Mouse (Mus musculus) limb, embryonic 13.5 days (tissue): ENCODE results near the gene Serpinb2. TPM values are rescaled to one million over a fixed set of nuclear protein-coding genes. Genes with fewer than 3 reads are reported as not detected.

Experiments
- ATAC-seq: fragments of 200-750 bp; cut with Nextera tagmentation; 2 replicates; pipeline ENCODE4 v1.8.0; 2017; ENCODE audit warnings: low read depth, moderate number of reproducible peaks, moderate TSS enrichment; ENCODE audit not compliant: low FRiP score
- H3K27ac ChIP-seq: fragments of 300-500 bp; sonication (generic); 2 replicates; pipeline ENCODE4 v1.5.1; 2015; ENCODE audit warnings: inconsistent platforms, mild to moderate bottlenecking, moderate library complexity
- H3K27me3 ChIP-seq: fragments of 300-500 bp; sonication (generic); 2 replicates; pipeline ENCODE4 v1.6.1; 2015; ENCODE audit warnings: mild to moderate bottlenecking, inconsistent platforms
- H3K36me3 ChIP-seq: fragments of 300-500 bp; sonication (generic); 2 replicates; pipeline ENCODE4 v1.6.1; 2015; ENCODE audit warnings: inconsistent platforms, mild to moderate bottlenecking, moderate library complexity
- H3K4me1 ChIP-seq: fragments of 300-500 bp; sonication (generic); 2 replicates; pipeline ENCODE4 v1.6.1; 2015; ENCODE audit warnings: inconsistent platforms
- H3K4me2 ChIP-seq: fragments of 300-500 bp; sonication (generic); replicated peaks from 2 replicates; pipeline ENCODE4 v1.6.1; 2015; ENCODE audit warnings: inconsistent platforms, mild to moderate bottlenecking, moderate library complexity
- H3K4me3 ChIP-seq: fragments of 300-500 bp; sonication (generic); 2 replicates; pipeline ENCODE4 v1.5.1; 2015; ENCODE audit warnings: moderate library complexity, mild to moderate bottlenecking, inconsistent platforms
- H3K9ac ChIP-seq: fragments of 300-500 bp; sonication (generic); 2 replicates; pipeline ENCODE4 v1.6.1; 2015; ENCODE audit warnings: mild to moderate bottlenecking, inconsistent platforms
- H3K9me3 ChIP-seq: fragments of 300-500 bp; sonication (generic); 2 replicates; pipeline ENCODE4 v1.6.1; 2016; ENCODE audit warnings: inconsistent platforms
- WGBS: fragments of 180-500 bp; shearing (Covaris S2); methylation state at CpG from one replicate; pipeline ENCODE4 v1.1.7; 2015; 5-methylcytosine and 5-hydroxymethylcytosine counted together
- polyA plus RNA-seq: library from polyadenylated mRNA; unstranded; fragments of >200 nt; fragmentation: Nextera tagmentation; extraction: Ambion mirVana; gene quantifications from 2 replicates; pipeline ENCODE4 v1.2.1, GENCODE M21; 2015

Serpinb2 gene
- polyA plus RNA-seq, 1 experiment from 2014 or later = 0.29 TPM

DNA sequence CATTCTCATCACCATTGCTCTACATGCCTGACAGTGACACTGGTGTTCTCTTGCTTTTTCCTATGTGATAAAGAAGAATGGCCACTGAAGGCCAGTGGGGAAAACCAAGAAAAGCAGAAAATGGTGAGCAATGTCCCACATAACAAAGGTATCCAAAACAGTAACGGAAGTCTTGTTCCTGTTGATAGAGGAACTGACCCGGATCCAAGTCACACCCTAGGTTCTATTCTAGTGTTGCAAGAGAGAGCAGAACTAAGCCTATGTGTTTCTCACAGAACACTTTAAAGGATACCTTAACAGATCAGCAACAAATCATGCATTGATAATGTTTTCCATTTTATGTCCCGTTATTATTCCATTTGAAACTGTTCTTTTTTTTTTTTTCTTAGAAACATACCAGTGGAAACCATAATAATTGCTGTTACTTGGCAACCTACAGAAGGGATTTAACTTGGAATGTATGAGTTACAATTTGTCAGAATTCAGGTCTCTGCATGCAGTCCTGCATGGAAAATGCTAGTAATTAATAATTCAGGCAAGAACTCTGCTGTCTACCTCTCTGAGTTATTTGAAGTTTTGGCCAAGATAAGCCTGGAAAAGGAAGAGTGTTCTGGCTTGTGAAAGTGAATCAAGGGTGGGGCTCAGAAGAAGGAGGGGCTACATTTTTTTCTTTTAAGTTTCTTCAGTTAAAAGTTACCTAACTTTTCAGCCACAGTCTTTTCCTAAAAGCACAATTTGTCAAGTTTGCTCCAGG is 17.3 kb downstream of the Serpinb2 start:
- no peaks in the 10 kb centered on the region for H3K4me1 ChIP-seq
- ATAC-seq = no peak
- no peak overlapping the region for H3K9ac ChIP-seq
- no peak overlapping the region for H3K4me2 ChIP-seq
- 73% methylated on average over 3 of the region's 3 CpGs for WGBS
- H3K9me3 ChIP-seq = no peaks in the 10 kb centered on the region
- H3K36me3 ChIP-seq = no peaks in the 10 kb centered on the region
- H3K4me3 ChIP-seq = no peak overlapping the region
- no peak overlapping the region for H3K27ac ChIP-seq
- no peaks in the 10 kb centered on the region for H3K27me3 ChIP-seq

DNA sequence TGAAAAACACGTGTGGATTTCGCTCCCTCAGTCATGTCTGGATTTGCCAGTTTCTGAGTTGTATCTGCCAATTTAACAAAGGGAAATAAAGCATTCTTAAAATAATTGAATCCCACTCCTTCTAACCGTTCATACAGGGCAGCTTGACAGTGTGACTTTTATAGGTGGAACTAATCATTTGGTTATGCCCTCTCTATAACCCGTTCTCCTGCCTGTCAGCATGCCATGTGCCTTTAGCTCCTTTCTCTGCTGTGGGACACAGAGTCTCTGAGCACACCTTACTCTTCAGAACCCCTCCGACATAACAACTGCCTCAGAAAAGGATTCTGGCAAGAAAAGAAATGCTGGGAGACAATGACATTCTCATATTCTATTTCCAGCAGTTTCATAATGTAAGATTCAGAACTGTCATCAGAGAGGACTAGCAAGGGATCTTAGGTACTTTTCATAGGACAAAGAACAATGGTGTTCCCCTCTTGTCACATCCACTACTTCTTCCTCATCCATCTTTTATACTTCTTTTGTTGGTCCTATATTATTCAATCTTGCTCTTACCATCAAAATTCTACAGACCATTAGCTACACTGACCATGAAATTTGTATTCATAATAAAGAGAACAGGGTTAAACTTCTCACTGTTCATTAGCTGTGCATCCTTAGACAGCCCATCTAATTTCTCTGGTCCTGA is 18.3 kb downstream of the Serpinb2 start:
- Histone ChIP-seq H3K4me3 (no peak overlapping the region), H3K27me3 (no peaks in the 10 kb centered on the region), H3K36me3 (no peaks in the 10 kb centered on the region), H3K27ac (no peak overlapping the region), H3K9ac (no peak overlapping the region), H3K9me3 (no peaks in the 10 kb centered on the region), H3K4me2 (no peak overlapping the region), H3K4me1 (no peaks in the 10 kb centered on the region)
- no peak for ATAC-seq
- WGBS = 55% methylated on average over 5 of the region's 5 CpGs

DNA sequence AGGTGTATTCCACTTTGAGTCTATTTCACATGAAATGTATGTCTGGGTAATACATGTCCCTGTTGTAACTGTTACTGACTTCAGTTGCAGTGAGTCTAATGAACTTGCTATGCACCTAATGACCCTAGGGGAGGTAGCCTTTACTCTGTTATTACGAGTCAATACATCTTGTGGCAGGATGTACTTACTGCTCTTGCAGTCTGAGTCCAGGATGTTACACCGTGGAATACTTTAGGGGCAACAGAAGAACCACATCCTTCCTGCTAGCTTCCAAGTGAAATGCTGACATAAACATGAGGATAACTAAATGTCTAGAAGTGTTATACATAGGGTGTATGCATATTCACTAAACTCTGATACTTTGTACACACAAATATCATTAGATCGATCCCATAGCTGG is 22.5 kb downstream of the Serpinb2 start:
- no peaks in the 10 kb centered on the region for H3K4me1 ChIP-seq
- no peaks in the 10 kb centered on the region for H3K9me3 ChIP-seq
- ATAC-seq = no peak
- no peak overlapping the region for H3K4me2 ChIP-seq
- no peaks in the 10 kb centered on the region for H3K27me3 ChIP-seq
- H3K9ac ChIP-seq = no peak overlapping the region
- no peak overlapping the region for H3K4me3 ChIP-seq
- WGBS = 76% methylated on average over 3 of the region's 3 CpGs
- no peaks in the 10 kb centered on the region for H3K36me3 ChIP-seq
- H3K27ac ChIP-seq = no peak overlapping the region

DNA sequence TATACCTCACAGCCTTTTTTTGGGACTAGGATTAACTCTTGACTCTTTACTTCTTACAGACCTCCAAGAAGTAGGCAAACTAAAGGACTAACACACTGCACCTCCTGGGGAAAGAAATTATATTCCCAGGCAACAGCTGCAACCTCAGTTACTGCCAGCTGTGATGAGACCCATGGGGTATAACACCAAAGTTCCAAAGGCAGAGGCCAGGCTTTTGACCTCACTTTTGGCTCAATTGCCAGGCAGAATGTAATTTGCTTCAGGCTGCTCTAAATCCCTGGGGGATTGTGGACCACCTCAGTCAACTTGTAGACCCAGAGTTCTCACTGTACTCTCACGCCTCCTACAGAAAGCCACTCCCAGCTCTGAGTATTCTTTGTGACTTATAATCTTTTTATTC is 26.2 kb downstream of the Serpinb2 start:
- no peaks in the 10 kb centered on the region for H3K27me3 ChIP-seq
- no peaks in the 10 kb centered on the region for H3K36me3 ChIP-seq
- H3K9ac ChIP-seq = no peak overlapping the region
- no peak overlapping the region for H3K27ac ChIP-seq
- no peak overlapping the region for H3K4me2 ChIP-seq
- no peaks in the 10 kb centered on the region for H3K4me1 ChIP-seq
- 45% methylated on average over 1 of the region's 1 CpGs for WGBS
- H3K4me3 ChIP-seq = no peak overlapping the region
- peak; percentile 61; the same call in 1 of the 2 replicates for ATAC-seq
- no peaks in the 10 kb centered on the region for H3K9me3 ChIP-seq

DNA sequence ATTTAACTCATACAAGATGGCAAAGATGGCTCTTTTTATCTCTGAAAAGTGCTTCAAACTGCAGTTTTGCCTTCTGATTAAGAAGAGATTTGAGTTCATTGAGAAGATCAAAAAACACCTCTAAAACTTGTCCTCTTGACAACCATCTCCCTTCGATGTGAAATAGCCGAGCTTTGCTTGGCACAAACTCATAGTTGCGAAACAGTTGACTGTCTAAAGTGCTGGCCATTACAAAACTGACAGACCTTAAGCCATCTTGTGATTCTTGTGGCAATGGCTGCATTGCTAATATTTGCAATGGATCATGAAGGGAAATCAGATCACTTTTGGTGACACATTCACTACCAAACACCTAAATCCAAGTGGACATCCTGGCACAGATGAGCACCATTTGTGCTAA is 48.3 kb downstream of the Serpinb2 start:
- Histone ChIP-seq H3K9ac (no peak overlapping the region), H3K4me2 (no peak overlapping the region), H3K4me1 (no peaks in the 10 kb centered on the region), H3K27me3 (no peaks in the 10 kb centered on the region), H3K36me3 (no peaks in the 10 kb centered on the region), H3K4me3 (no peak overlapping the region), H3K9me3 (no peaks in the 10 kb centered on the region), H3K27ac (no peak overlapping the region)
- WGBS = 95% methylated on average over 3 of the region's 3 CpGs
- ATAC-seq = no peak

DNA sequence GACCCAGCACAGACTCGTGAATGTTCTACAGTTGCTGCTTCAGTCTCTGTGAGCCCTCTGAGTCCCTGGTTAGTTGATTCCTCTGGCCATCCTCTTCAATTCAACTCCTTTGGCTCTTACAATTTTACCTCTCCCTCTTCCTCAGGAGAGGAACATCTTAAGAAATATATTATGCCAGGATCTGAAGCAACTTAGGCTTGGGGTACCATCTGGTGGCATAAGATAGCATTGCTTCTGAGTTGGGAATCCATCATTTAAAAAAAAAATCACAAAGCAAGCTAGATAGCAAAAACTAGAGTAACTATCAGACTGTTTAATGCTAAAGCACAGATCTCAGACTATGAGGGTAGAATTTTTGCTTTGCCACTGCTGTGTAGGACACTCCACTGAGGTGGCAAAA is 50.9 kb downstream of the Serpinb2 start:
- 80% methylated on average over 1 of the region's 1 CpGs for WGBS
- Histone ChIP-seq H3K4me2 (no peak overlapping the region), H3K36me3 (no peaks in the 10 kb centered on the region), H3K27me3 (no peaks in the 10 kb centered on the region), H3K4me1 (no peaks in the 10 kb centered on the region), H3K4me3 (no peak overlapping the region), H3K27ac (no peak overlapping the region), H3K9ac (no peak overlapping the region), H3K9me3 (no peaks in the 10 kb centered on the region)
- no peak for ATAC-seq

DNA sequence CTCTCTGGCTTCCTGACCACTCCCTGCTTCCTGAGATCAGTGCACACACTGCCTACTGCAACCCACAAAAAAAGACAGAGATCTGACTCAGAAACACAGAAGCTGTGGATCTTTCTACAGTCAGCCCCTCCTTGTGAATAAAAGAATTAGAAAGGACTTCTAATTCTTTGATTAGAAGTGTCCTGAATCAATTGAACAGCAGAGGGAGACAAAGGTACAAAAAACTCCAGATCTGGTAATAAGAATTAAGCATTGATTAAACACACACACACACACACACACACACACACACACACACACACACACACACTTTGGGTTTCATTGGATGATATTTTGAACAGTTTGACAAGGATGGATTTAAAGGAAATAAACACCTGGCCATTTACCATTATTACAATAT is 54.4 kb downstream of the Serpinb2 start:
- Histone ChIP-seq H3K4me2 (no peak overlapping the region), H3K9ac (no peak overlapping the region), H3K4me3 (no peak overlapping the region), H3K27ac (no peak overlapping the region), H3K9me3 (no peaks in the 10 kb centered on the region), H3K27me3 (no peaks in the 10 kb centered on the region), H3K36me3 (no peaks in the 10 kb centered on the region), H3K4me1 (no peaks in the 10 kb centered on the region)
- ATAC-seq = no peak

DNA sequence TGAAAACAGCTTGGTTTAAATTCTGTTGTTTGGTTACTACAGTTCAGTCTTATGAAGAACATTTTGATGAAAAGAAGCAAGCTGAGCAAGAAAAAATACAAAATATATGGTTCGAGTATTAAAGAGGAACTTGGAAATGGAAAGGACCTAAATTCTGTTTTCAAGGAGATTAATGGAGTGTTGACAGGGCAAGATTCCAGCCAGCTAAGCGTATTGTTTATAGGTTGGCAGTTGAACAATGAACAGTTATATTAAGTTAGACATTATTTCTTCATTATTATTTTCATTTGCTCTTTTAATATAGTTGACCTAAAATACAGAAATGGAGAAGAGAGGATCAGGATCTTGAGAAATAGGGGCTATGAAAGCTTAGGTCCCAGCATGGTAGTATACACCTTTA is 64.9 kb downstream of the Serpinb2 start:
- no peak for ATAC-seq
- Histone ChIP-seq H3K4me2 (no peak overlapping the region), H3K27me3 (no peaks in the 10 kb centered on the region), H3K9me3 (no peaks in the 10 kb centered on the region), H3K4me3 (no peak overlapping the region), H3K27ac (no peak overlapping the region), H3K4me1 (no peaks in the 10 kb centered on the region), H3K36me3 (no peaks in the 10 kb centered on the region), H3K9ac (no peak overlapping the region)
- WGBS = 78% methylated on average over 2 of the region's 2 CpGs

DNA sequence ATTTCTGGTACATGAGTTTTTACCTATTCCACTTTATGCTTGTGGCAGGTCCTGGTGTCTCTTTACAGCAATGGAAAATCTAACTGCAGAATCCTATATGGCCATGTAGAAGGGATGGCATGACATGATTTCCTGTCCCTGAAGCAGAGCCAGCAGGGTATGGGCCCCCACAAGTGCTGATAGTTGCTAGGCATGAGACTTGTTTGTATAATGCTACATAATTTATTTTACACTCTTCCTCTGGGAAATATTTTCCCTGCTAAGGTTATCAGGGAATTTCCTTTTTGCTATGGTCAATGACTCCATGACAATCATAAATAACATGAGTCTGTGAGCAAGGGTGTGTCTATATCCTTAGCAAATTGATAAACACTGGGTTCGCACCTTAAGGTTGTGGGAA is 66.3 kb downstream of the Serpinb2 start:
- no peaks in the 10 kb centered on the region for H3K9me3 ChIP-seq
- H3K4me3 ChIP-seq = no peak overlapping the region
- no peak overlapping the region for H3K27ac ChIP-seq
- no peak overlapping the region for H3K9ac ChIP-seq
- no peaks in the 10 kb centered on the region for H3K36me3 ChIP-seq
- no peak overlapping the region for H3K4me2 ChIP-seq
- ATAC-seq = no peak
- WGBS = 88% methylated on average over 1 of the region's 1 CpGs
- no peaks in the 10 kb centered on the region for H3K4me1 ChIP-seq
- H3K27me3 ChIP-seq = no peaks in the 10 kb centered on the region

DNA sequence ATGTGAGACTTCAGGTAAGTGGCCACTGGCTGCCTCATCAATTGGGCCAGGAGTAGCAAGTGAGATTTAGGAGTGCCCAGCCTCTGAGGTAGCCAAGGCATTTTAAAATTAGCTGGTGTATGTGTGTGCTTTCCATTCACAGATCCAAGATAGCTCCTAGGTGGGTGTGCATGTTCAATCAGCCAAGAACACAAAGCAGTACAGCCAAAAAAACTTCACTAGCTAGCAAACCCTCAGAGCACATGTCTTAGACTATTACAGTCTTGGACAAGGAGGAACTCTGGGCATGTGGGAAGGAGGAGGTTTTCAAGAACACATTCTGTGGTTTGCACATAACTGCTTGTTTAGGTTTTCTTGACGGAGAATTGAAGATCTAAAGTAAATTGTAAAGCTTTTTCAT is 70.0 kb downstream of the Serpinb2 start:
- ATAC-seq = no peak
- no peaks in the 10 kb centered on the region for H3K36me3 ChIP-seq
- no peak overlapping the region for H3K4me2 ChIP-seq

DNA sequence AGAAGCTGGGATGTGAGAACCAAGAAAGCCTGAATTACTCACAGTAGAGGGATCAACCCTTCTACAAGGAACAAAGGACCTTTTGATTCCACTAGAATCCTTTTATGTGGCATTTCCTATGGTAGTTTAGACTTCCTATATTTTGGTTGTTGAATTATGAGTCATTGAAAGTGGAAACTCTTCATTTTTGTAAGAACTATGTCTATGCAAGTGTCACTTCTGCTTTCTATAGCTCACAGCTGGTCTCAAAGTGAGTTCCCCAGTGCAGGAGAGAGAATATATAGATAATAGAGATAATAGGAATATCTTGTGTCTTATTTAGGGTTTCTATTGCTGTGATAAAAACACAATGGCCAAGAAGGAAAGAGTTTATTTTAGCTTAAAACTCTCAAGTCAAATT is 71.7 kb downstream of the Serpinb2 start:
- H3K4me2 ChIP-seq = no peak overlapping the region
- no peak for ATAC-seq

More for the DNA sequence above, 70.0 kb downstream of the Serpinb2 start:
- WGBS = 84% methylated on average over 1 of the region's 1 CpGs
- H3K4me1 ChIP-seq = no peaks in the 10 kb centered on the region
- H3K27ac ChIP-seq = no peak overlapping the region
- H3K27me3 ChIP-seq = no peaks in the 10 kb centered on the region
- H3K9me3 ChIP-seq = no peaks in the 10 kb centered on the region
- H3K9ac ChIP-seq = no peak overlapping the region
- no peak overlapping the region for H3K4me3 ChIP-seq

DNA sequence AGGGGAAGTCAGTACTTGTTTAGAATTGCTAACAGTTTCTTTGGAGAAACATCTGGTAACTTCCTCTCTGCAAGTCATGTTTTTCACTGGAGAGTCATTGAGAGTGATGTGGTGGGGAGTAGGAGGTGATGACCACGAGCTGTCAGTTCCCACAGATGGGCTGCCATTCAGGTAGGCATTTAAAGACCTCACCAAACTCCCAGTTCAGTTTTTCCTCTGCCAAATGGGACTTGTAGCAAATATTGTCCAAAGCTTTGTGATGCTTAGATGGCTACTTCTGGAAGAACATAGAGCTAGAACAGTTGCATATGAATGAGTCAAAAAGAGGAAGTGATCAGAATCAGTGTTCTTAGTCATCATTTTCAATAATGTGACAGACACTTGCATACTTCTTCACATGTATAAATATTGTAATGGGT is 72.7 kb downstream of the Serpinb2 start:
- H3K27ac ChIP-seq = no peak overlapping the region
- H3K4me3 ChIP-seq = no peak overlapping the region
- 34% methylated on average over 1 of the region's 1 CpGs for WGBS
- H3K9me3 ChIP-seq = no peaks in the 10 kb centered on the region
- no peak overlapping the region for H3K9ac ChIP-seq
- no peaks in the 10 kb centered on the region for H3K27me3 ChIP-seq
- H3K4me2 ChIP-seq = no peak overlapping the region
- H3K4me1 ChIP-seq = no peaks in the 10 kb centered on the region
- H3K36me3 ChIP-seq = no peaks in the 10 kb centered on the region
- ATAC-seq = no peak

More for the DNA sequence above, 71.7 kb downstream of the Serpinb2 start:
- Histone ChIP-seq H3K9me3 (no peaks in the 10 kb centered on the region), H3K9ac (no peak overlapping the region), H3K27ac (no peak overlapping the region), H3K36me3 (no peaks in the 10 kb centered on the region), H3K27me3 (no peaks in the 10 kb centered on the region), H3K4me3 (no peak overlapping the region), H3K4me1 (no peaks in the 10 kb centered on the region)

DNA sequence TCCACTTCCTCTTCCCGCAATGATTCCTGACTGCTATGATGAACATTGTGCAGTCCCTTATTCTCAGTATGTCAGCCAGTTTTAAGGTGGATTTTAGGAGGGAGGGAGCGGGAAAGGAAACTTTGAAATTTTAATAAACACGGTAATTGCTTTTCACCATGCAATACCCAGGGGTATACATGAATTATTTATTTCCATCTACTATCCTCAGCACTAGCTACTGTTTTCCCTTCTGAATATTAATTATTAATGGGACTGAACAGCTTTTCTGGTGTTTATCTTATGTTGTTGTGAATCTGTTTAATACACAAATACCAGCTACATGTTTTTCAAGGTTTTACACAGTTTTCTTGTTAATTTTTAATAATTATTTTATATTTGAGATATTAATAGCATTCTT is 73.7 kb downstream of the Serpinb2 start:
- Histone ChIP-seq H3K36me3 (no peaks in the 10 kb centered on the region), H3K27ac (no peak overlapping the region), H3K4me3 (no peak overlapping the region), H3K9ac (no peak overlapping the region), H3K4me2 (no peak overlapping the region), H3K4me1 (no peaks in the 10 kb centered on the region), H3K9me3 (no peaks in the 10 kb centered on the region), H3K27me3 (no peaks in the 10 kb centered on the region)
- no peak for ATAC-seq
- 92% methylated on average over 3 of the region's 3 CpGs for WGBS
